Mouse (Mus musculus) A20 (cell line): ENCODE data around the gene Cipc.
A peak's percentile ranks its signal among the peaks of the same experiment; 100 is the strongest.

Source experiments
- DNase-seq: peaks from one replicate; pipeline ENCODE4 v3.0.0-alpha.2; 2011; ENCODE audit warnings: low read depth, low spot score

The Cipc gene

DNA sequence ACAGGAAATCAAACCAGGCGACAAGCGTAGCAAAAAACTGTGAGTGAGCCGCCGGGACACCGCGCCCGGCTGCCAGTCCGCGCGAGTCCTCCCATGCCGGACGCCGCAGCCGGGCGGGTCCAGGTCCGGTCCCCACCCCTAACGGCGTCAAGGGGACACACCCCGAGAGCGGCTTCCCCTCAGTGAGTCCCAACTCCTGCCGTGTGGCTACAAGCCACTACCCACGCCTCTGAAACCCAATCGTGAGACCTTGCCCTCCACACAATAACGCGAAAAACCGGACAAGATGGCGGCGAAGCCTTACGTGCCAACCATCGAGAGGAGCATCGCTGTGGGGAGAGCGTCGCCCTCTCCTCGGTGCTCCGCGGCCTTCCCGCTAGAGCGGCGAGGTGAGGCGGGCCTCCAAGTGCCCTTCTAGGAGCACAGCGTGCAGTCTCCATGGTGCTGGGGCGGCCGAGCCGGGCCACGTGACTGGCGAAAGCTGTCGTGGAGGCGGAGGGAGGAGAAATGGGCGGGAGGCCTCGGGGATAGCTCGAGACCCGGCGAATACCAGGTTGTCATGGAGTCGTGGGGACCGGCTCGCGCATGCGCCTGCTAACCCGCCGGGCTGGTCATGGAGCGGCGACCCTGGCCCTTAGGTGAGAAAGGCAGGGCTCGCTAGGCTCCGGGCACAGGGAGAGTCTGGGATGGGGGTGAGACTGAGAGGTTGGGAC, at the start of gene Cipc:
TSS of gene Cipc (plus strand) at position 182 of the 713 bp plus-strand sequence.
- peak; percentile 99 for DNase-seq

DNA sequence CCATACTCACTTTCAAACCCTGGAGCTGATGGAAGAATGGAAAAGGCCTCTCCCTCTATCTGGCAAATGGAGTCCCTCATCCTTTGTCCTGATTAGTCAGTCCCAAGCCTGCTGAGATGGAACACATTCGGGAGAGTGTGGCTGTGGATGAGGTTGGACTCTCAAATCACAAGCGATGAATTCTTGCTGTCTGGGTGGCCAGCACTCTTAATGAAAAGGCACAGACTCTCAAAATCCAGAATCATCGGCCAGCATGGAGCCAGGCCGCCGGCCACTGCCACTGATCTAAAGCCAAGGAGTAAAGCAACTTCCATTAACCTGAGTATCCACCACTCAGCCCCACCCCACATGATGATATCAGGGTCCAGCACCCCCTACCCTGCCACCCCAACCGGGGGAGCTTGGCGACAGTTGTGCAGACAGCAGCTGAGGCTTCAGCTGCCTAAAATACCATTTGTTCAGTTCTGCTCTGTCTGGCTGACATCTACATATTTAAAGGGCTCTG, 49.0 kb upstream of the Cipc start:
- no peak for DNase-seq

DNA sequence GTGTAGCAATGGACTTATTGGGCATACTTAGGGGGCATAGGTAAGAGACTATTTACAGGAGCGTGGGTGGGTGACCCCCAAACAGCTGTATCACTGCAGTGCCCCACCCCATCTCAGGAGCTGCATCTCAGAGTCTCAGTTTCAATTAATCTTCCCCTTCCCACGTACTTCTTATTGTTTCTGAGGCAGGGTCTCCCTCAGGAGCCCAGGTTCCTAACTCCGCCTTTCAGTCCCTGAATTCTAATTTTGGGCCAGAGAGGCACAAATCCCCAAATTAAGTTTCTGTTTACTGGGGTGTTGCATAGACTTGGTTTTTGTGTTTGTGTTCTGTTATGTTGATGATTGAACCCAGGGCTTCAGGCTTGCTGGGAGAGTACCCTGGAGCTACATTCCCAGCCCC, 48.4 kb upstream of the Cipc start:
- no peak for DNase-seq

DNA sequence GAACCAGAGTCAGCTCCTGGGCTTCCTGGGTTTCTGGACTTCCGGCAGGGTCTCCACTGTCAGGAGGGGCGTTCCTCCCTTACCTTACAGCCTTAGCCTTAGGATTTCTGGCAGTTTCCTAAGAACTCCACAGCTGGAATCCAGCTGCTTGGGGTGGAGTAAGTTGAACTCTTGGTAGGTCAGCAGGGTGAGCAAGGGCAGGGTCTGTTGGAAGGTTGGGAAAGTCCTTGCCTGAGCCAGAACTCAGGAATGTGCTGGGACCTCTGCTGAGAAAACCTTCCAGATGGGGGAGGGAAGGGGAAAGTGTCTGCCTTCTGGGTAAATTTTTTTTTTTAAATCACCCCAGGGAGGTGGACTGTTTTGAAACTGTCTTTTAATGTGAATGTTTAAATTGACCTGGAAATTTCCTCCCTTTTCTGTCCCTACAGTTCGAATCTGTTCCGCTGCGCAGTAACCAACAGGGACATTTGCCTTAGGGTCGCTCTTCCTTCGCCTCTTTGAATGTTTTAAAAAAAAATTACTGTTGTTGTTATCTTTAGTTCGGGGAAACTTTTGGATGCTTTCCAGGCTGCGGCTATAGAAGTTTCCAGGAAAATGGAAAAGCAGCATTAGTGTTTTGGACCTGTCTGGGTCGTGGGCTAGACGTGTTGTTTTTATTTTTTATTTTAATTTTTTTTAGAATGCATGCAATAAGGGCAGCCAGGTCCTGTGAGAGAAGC, 47.2 kb upstream of the Cipc start:
- DNase-seq, result no peak

DNA sequence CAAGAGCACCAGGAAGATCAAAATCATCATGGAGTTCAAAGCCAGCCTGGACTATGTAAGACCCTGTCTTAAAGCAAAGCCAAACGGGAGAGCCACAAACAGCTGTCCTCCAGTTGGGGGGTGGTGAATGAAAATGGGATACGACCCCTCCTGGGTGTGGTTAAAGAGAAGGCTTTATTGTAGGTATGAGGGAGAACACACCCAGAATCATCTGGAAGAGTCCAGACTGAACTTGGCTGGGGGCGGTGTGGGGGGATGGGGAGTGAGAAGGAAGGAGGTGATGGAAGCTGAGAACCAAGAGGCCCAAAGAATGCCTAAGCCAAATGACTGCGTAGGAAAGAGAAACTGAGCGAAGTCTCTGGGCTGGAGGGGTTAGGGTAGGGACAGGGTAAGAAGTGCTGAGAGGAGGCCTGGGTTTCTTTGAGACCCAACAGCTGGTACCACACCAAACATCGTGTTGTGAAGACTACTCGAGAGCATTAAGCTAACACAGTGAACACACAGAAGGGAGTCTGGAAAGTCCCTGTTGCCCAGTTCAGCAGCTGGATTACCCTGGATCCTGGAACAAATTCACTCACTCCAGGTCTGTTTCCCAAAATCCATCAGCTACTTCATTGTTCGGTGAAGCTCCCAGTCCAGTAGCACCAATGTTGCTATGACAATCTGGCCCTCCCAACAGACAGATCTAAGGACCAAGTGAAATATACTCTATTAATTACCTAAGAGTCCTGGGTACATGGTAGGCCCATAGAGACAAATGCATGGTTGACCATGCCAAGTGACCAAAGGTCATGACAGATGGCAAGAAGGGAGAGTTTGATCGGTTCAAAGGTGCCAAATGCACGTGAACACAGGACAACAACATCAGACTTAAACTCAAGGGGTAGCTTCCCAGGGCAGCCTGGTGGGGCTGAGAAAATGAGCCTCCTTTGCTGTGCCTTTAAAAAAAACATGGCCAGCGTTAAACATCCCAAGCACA, 42.7 kb upstream of the Cipc start:
- no peak for DNase-seq

DNA sequence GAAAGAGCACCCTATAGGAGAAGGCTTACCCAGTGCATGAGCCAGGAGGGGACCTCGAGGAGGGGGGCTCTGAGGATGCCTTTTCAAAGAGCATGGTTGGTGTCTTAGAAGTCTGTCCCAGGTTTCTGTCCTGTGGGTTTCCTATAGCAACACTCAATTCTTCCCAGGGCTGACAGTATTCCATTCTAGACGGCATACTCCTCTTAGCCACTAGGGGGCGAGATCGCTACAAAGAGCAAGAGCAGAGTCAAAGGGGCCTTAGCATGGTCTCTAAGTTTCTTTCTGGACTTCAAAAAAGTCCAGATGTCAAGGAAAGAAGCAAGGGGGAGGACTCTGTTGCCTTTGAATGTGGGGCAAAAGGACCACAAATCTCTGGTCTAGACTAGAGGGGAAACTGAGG, 41.6 kb upstream of the Cipc start:
- peak; percentile 57 for DNase-seq

DNA sequence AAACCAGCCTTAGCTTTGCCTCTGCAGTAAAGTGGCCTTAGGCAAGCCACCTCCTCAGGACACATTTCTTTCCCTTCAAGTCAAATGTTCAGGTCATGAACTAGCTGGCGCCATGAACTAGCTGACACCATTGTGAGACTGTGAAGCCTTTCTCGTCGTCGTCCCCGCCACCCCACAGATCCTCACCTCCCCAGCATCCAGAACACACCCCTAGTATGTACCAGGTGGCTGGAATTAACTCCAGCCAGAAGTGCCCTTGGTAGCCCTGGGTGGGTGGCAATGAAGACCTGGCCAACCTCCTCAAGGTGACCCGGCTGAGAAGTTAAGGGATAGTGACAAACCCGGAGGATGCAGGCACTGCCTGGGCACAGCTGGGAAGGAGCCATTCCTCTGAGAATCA, 41.0 kb upstream of the Cipc start:
- no peak for DNase-seq

DNA sequence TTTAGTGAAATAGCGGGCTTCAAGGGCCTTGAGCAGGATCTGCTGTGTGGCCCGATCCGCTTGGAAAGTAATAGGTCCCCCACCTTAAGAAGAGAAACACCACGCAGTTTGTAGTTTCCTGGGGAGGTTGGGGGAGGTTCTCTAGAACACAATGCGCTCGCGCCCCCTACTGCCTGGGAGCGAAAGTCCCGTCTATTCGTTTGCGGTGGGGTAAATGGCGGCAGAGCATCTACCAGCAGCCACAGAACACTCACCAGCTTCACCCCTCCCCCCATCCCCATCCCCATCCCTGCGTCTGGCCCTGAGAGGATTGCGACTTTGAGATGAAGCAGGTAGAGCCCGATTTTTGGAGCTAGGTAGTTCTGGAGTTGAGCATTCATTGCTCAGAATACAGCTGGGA, 40.4 kb upstream of the Cipc start:
- peak; percentile 82 for DNase-seq

DNA sequence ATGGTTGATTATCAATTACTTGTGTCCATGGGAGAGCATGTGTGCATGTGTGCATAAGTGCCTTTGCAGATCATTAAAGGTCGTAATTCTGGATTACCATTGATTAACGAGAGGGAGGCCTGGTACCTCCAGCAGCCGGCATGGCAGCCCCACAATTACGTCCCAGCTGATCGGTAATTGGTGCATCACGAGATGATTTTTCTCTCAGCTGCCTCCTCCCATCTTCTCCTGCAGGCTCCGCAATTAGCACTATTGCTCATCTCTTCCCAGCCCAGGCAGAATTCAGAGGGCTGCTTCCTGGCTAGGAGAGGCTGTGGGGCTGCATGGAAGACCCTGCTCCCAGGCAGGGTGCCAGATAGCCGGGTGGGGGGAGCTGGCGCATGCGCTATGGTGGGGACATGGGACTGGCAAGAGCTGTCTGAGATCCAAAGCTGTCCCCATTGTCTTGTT, 35.3 kb upstream of the Cipc start:
- no peak for DNase-seq

DNA sequence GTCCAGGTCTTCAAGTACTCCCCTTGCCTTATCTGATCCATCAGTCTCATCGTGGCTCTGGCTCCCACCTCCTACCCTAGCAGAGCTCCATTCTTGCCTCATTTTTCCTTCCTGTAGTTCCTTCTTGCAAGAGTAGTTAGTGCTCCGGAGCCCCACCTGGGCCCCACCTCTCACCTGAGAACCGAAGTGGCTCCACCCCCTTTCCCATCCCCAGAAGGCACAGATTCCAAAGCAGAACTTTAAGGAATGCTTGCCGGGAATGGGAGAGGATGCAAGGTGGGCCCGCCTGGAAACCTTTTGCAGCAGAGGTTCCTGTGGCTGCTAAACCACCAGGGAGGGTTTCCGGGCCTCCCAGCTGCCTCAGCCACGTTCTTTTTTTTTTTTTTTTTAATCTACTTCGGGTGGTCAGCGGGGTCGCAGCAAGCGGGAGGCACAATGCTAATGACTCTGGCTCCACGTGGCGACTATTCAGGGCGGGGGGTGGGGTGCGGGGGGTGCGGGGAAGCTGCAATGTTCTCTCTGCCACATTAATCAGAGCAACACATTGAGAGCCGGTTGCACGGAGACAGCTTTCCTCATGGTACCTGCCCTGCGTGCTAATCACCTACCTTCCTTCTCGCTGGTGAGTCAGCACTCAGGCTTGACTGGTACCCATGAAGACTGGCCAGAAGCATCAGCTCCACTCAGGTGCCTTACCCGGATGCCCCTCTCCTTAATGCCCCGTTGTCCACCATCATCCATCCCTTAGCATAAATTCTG, 34.3 kb upstream of the Cipc start:
- no peak for DNase-seq

DNA sequence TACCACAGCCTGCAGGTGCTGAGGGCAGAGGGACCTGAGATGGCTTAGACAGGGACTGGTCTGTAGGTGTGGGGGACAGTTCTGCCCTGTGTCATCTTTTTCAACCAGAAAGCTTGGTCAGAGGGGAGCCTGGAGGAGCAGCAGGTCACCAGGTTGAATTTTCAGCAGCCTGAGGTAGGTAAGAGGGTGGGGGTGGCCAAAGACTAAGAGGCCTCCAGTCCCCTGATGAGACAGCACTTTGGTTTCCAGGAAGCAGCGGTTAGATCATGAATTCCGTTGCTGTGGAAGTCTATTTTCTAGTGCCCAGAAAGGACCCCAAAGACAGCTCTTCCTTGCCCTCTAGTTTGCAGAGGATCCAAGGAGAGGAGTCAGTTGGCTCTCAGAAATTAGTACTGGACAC, 32.5 kb upstream of the Cipc start:
- no peak for DNase-seq

DNA sequence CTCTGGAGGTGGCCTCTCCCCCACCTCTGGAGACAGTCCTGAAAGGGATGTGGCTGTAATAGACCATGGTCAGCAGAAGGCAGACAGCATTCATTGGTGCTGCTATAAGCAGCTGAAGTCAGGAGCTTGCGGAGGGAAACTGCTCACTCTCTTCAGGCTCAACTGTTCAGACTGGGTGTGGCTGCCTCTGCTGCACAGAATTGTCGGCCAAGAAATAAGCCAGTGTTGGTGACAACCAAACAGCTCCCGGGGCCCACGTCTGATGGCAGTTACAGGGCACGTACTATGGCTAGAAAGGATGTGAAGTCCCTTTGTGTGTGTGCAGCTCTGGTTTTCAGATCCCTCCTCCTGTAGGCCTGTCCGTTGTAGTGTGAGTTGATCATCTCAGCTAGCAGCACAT, 32.1 kb upstream of the Cipc start:
- DNase-seq, result no peak

DNA sequence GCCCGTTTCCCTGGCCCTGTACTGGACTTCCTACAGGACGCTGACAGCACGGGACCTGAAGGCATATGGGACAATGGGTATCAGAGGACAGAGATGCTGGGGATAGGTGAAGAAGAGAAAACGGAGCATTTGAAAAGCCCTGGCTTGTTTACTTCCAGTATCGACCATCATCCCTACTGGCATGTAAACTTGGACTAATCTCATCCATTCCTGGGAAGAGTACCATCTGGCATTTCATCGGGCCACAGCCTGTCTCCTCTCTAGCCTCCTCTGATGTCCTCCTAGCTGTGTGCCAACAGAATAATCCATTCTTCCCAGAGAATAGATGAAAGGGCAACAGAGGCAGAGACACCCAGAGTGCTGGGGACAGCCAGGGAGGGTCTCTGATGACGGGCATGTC, 31.2 kb upstream of the Cipc start:
- no peak for DNase-seq

DNA sequence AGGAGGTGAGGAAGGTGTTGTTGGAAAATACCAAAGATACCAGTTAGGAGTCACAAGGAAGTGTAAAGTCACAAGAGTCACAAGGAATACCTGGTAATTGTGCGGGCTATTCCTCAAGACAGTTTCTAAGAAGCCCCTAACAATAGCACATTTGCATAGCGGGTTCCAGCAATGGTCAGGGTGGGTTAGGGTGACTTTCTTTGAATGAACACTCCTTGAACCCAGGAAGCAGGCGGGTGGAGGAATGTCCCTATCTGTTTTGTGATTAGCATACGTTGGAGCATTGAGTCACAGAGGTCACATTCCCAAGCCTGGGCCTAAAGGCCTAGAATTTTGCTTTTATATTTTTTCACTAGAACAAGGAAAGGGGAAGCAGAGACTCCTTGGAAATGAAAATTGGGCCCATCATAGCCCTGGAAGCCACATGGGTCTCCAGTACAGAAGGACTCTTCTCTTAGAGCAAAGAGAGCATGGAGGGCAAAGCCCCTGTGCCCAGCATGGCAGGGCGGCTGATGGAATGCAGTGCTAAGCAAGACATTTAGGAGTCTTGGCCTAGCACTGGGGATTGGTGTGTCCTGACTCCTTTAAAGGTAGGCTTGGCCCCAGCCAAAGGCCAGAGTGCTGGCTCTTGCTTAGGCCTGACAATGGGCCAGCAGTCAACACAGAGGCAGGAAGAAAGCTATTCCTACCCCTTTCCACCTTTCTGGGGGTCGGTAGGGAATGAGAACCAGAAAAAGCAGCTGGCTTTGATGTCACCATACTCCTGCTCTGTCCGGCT, 29.9 kb upstream of the Cipc start:
- DNase-seq, result no peak

DNA sequence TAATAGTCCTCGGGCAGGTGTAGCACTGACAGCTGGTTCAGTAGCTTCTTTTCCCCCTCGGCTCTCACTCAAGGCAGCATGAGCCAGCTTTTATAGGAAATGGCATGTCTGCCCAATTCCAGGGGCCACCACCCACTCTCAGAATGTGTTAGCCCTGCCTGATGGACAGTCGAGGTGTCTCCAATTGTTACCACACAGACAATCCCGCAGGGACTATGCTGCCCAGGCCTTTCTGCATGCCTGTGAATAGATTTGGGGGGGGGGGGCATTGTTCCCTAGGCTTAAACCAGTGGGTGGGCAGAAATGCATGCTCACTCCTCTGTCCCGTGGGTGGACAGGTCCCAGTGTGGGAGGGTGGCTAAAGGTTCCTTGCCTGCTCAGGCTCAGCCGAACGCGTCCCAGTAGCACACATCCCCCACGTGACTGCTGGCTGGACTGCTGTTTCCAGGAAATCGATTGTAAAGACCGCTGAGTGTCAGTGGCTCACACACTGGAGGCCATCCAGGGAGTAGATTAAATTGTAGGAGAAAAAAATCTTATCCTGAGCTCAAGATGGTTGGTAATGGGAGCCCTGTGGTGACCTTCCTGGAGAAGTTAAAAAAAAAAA, 28.4 kb upstream of the Cipc start:
- DNase-seq, result no peak

DNA sequence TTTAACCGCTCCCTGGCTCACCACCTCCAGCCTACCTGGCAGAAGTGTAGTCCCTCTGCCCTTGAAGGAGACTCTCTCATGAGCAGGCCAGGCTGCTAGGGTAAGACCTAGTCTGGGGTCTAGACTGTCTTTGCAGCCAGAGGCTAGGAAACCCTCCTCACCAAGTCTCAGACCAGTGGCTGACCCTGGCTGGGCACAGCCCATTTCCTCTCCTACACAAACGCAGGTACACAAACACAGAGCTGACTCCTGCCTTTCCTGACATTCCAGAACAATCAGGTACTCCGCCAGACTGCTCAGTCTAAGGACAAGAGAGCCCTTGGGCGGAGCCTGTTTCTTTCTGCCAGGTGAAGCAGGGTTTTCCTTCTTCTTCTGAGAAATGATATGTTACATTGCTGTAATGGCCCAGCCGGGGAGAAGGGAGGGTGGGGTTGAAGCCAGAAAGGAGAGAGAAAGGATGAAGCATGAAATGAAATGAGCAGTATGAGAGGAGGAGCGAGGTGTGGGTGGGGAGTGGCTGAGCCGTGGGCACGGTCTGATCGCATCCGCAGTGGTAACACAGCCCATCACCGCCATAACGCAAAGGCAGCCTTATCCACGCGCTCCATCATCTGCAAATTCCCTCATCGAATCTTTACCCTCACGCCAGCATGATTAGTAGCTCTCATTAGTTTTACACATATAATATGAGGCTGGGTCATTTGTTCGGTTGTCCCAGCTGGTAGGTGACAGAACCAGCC, 27.7 kb upstream of the Cipc start:
- DNase-seq, result no peak

DNA sequence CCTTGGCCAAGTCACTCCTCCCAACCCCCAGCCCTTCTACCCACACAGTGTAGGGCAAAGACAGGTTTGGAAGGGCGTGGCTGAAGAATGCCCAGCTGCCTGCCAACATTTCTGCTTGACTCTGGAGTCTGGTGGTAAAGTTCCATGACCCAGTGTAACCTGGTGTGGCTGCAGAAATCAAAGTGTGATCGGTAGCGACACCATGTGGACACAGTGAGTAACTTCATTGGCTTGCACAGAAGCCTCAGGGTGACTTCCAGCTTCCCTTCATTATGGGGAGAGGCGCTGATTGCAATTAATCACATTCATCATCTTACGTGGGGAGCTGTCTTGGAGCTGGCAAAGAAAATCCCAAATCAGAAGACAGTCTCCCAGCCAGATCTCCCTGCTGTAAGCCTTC, 23.0 kb upstream of the Cipc start:
- peak; percentile 71 for DNase-seq

DNA sequence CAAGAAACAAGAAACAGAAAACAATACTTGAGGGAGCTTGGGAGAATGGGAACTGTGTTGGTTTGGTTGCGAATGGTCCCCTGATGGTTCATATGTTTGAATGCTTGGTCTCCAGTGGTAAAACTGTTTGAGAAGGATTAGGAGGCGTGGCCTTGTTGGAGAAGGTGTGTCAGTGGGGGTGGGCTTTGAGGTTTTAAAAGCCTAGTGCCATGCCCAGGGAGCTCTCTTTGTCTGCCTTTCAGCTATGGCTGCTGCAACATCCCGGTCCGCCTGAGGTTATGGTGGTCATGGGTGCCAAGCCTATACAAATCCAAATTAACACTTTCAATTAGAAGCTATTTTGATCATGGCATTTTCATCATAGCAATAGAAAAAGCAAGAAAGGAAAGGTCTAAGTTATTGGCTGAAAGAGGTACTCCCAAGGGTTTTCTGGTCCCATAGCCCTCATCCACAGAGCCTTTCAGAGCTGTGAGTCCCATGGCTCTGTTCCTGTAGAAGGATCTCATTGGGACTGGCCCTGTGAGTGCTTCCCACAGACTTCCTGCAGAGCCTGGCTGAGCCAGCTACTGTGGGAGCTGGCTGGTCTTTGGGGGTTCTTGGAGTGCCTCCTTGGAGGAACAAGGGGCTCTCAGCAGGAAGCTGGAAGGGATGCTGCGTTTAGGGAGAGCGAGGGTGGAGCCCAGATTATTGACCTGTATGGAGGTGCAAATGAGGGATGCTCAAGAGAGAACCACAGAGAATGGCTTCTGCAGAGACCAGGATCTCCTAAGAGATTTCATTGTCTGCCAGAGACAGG, 15.7 kb upstream of the Cipc start:
- DNase-seq, result no peak
